Mouse (Mus musculus): ENCODE results near the gene Pkp4.

Gene Pkp4

GRCm38 (mm10) chr2:59346443-59346842 is 185.8 kb downstream of the Pkp4 start:
- TF ChIP-seq GATA4 (IDR thresholded peaks at IDR 0.05; ENCODE audit: insufficient replicate concordance, low read length) = no peak

DNA sequence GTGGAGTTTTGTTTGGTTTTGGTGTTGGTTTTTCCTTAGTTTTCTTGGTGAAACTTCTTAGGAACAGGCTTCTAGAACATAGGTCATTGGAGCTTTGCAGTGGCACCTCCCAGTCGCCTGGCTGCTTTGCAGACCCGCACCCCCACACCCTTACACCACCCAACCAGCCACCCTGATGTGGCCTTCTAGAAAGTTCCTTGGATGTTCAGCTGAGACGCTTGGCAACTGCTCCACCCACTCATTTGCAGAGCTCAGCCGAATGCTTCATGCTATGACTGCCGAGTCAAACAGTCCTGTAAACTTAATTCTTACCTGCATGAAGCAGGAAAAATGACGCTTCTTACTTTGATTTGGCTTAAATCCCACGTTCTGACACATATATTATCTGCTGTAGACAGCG is 187.9 kb downstream of the Pkp4 start:
- TF ChIP-seq GATA4 (IDR thresholded peaks at IDR 0.05; ENCODE audit: insufficient replicate concordance, low read length) = no peak

DNA sequence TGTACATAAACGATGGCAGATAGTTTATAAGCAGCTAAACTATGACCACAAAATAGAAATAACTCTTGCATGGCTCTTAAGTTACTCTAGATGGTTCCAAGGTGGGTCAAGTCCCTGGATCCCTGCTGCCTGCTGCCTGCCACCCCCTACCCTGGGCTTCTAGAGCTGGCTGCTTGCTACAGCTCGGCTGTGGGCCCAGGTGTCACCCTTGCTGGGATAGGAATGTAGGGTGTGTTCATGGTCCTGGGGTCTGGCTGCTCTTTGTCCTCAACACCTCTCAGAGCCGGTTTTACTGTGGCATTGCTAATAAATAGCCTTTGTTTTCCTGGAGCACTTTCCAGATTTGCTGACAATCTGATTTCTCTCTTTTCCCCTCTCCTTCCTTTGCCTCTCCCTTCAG is 189.4 kb downstream of the Pkp4 start:
- no peak for TF ChIP-seq GATA4 (IDR thresholded peaks at IDR 0.05; ENCODE audit: insufficient replicate concordance, low read length)

DNA sequence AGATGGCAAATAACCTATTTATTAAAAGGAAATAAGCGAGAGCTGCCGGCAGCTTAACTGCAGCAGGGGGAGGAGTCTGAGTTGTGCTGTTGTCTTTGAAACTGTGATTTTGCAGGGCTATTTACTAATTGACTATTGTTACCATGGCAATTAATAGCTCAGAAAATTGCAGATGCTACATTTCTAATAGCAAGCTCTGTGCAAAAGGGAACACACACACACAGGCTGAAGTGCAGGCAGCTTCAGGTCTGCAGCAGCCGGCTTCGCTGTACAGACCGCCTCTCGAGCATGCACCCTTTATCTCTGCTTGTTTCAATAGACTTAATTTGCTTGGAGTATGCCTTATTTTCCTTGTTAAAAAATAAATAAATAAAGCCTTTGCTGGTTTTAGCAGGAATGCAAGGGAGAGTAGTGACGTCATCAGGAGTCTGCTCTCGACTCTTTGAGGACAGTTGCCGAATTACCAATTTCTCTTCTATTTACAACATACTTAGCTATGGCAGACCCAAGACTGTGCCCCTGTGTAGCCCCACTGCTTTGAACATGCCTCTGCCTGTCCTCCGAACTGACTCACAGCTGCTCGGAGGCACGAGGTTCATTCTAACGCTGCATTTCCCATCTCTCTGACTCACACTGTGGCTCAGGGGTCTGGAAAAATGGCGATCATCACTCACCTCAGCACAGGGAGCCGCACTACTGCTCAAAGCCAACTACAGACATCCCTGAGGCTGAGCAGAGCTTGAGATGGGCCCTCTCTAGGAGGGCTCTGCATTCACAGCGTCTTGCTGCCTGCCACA is 190.9 kb downstream of the Pkp4 start:
- TF ChIP-seq GATA4 (IDR thresholded peaks at IDR 0.05; ENCODE audit: insufficient replicate concordance, low read length) = no peak

DNA sequence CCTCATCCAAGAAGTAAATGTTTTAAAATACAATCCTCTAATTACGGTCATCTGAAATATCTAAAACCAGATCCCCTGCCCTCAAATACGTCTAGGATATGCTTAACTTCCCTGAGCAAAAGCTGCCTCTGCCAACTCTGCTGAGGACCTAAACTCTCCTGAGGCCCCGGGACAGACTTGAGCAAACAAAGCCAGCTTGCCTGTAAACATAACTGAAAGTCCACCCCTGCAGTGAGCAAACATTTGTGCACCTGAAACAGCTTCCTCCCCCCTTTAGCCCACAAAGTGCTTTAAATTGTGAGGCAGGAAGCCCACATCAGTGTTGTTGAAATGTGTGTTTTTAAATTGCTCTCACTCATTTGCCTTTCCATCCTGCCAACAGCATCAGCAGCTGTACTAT is 193.2 kb downstream of the Pkp4 start:
- no peak for TF ChIP-seq GATA4 (IDR thresholded peaks at IDR 0.05; ENCODE audit: insufficient replicate concordance, low read length)

DNA sequence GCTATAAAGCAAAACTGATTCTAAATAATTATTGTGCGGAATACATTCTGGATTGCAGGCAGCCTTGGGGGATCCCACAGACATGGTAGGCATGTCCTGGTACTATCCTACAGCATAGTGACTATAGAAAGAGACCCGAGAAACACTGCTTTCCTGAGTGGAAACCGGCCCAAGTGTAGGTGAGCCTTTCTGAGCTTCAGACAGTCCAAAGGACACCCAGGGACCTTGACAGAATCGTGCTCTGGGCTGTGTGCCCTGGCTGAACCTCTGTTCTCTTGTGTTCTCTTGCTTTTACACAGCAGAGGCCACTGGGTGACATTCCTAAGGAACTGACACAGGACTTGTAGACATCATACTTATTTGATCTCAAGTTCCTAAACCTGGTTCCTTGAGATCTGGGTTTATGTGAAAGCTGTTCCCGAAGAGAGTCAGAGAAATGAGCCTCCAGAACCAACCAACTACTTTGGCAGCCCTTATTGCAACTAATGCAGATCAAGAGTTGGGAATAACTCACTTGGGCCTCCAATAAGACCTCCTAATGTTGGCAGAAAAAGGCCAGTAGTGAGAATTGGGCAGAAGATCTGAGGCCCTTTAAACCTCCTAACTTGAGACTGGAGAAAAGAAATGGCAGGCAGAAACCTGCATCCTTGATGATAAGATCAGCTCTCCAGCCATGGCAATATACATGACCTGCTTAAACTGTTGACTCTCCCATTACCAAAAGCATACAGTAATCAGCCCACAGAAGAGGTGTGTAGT is 195.1 kb downstream of the Pkp4 start:
- no peak for TF ChIP-seq GATA4 (IDR thresholded peaks at IDR 0.05; ENCODE audit: insufficient replicate concordance, low read length)

DNA sequence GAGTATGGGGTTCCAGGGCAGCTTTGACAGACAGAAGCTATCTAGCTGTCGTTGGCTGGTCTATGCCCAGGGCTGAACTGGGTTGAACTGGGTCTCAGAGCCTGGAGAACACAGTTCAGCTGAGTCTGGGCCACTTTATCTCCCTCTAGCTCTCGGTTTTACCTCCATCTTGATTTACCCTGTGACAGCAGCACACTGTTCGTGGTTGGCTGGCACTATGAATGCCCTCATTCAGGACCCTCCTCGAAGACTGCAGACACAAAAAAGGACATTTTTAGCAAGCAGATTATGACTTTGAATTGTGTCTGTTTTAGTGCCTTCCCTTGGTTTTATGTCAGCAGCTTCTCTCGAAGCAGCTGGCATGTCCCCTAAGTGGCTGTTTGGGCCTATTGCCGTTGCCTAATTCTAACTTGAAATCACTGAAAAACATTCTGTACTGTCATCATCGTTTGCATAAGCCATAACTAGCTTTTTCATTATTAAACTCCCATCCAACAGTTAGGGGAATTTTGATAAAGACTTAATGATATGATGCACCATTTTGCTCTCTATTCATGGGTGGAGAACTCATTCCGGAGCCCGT is 199.2 kb downstream of the Pkp4 start:
- no peak for TF ChIP-seq GATA4 (IDR thresholded peaks at IDR 0.05; ENCODE audit: insufficient replicate concordance, low read length)

GRCm38 (mm10) chr2:59361350-59361780 is 200.7 kb downstream of the Pkp4 start:
- no peak for TF ChIP-seq GATA4 (IDR thresholded peaks at IDR 0.05; ENCODE audit: insufficient replicate concordance, low read length)

DNA sequence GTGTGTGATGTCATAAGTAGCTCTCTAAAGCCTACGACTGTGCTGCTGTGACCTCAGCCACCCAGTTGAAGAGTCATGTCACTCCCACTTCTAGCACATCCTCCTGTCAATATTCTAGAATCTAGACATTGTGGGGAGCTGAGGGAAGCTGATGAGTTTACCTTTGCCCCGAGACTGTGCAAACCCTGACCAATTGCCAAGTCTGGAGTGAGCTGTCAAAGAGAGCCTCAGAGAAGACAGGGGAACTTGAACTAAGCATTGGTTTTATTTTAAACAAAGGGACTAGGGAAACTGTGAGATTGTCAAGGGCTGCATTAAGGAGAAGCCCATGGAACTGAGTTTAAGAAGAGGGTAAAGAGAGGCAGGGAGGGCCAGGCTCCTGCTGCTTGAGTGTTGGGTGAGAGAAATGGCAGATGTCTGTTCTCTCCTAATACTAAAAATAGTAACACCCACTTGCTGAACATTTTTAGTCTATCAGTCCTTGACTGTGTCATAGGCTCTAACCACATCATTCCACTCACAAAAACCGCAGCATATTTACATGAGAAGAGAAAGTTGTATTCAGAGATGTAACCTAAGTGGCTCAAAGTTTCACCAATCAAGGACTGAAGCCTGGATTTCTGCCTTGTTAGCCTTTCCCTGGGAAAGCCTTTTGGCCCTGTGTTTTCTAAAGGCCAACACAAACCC is 203.6 kb downstream of the Pkp4 start:
- TF ChIP-seq GATA4 (IDR thresholded peaks at IDR 0.05; ENCODE audit: insufficient replicate concordance, low read length) = no peak

- TF ChIP-seq GATA4 (IDR thresholded peaks at IDR 0.05; ENCODE audit: insufficient replicate concordance, low read length) = no peak
These were observed 206.5 kb downstream of the Pkp4 start for GRCm38 (mm10) chr2:59367191-59367590.

DNA sequence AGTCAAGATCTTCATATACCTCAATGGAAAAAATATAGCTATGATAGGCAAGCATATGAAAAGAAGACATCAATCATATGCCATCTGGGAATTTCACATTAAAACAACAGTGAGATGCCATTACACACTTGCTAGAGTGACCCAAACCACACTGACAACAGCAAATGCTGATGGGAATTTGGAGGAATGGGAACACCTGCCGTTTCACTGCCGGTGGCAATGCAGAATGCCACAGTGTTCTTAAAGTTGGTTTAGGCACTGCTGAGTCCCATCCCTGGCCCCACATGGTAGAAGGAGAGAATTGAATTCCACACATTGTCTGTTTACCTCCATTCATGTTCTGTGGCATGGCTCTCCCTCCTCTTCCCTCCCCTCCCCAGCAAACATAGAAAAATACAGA is 212.5 kb downstream of the Pkp4 start:
- no peak for TF ChIP-seq GATA4 (IDR thresholded peaks at IDR 0.05; ENCODE audit: insufficient replicate concordance, low read length)

GRCm38 (mm10) chr2:59378096-59378495 is 217.4 kb downstream of the Pkp4 start:
- no peak for TF ChIP-seq GATA4 (IDR thresholded peaks at IDR 0.05; ENCODE audit: insufficient replicate concordance, low read length)

GRCm38 (mm10) chr2:59383231-59383630 is 222.6 kb downstream of the Pkp4 start:
- TF ChIP-seq GATA4 (IDR thresholded peaks at IDR 0.05; ENCODE audit: insufficient replicate concordance, low read length) = no peak

DNA sequence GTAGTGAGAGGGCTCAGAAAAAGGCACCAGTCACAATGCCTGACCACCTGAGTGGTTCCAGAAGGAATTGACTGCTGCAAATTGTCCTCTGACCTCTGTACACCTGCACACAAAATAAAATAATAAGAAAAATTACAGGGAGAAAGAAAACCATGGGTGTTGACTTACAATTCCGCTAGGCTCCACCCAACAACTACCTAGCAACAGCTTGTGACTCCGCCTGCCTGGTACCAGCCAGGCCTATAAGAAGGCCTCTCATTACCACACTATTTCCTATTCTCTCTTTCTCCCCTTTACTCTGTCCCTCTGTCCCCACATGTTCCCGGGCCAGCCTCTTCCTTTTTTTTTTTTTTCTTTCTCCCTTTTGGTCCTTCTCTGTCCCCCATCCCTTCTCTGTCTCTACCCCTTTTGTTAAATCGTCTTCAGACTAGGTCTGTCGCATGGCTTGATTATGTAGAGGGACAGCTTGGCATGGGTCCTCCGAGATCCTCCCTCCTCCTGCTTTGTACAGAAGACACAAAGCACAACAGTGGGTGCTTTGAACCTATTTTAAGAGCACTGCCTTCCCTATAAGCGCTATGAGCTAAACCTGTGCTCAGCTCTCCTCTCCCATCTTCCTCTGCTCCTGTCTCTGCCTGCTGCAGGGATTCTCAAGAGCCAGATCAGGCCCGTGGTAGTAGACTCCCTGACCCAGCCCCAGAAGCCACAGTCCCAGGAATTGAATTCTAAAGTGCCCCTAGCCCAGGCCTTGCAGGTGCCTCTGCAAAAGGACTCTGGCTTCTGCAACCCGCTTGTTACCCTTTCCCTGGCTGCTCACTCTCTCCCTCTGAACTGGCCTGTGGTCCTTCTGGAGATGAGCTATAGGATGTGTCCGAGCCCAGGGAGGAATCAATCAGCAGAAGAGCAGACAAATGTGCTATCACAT is 223.5 kb downstream of the Pkp4 start:
- TF ChIP-seq GATA4 (IDR thresholded peaks at IDR 0.05; ENCODE audit: insufficient replicate concordance, low read length) = no peak
